Mouse (Mus musculus) lung, postnatal 0 days (tissue): Measurements from ENCODE around the gene Olfr20.

Source experiments
- CTCF ChIP-seq: IDR thresholded peaks from 2 replicates; pipeline ENCODE4 v1.5.1; 2016; ENCODE audit warnings: antibody characterized with exemption, mild to moderate bottlenecking
- EP300 ChIP-seq: IDR thresholded peaks from 2 replicates; pipeline ENCODE4 v1.6.1; 2016; ENCODE audit warnings: antibody characterized with exemption, mild to moderate bottlenecking, control low read depth

GRCm38 (mm10) chr11:73326485-73326886, 24.1 kb upstream of the Olfr20 start:
- no peak for TF ChIP-seq EP300
- TF ChIP-seq CTCF, result no peak
